Comparison of ENCODE assay signal across 8 mouse cellular contexts in the genomic region with DNA sequence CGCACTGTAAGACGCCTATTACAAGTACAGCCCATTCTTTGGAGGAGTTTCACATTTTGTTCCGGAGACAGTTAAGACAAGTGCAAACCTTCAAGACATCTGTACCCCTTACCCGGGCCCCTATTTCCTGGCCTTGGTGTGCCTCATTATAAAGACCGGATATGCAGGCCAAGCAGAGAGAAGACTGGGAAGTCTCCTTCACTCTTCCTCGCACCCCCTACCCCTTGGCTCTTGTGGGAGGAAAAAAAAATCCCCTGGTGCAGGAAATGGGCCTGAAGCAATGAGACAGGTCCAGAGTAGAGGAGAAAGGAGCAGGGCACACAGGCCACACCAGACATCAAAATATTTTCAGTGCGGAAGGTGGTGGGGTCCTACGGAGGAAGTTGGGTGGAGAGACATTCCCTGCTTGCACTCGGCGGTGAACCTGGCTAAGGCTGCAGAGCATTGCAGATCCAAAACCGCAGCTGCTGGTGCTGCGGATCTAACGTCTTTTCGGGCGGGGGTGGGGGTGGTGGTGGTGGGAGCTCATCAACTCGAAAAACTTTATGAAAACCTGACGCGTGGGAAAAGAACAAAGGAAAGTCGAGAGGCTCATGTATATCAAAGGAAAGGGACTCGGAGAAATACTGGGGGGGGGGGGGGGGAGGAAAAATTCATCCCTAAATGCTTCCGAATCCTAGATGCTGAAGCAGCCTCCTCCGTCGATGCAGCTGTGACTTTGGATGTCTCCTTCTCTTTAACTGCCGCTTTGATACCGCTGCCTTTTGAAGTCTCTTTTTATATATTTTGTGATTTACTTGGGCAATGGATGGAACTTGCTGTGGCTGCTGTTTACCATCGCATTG.
DNase-seq lines count a peak whose midpoint lies in the region; ATAC-seq and TF ChIP-seq lines count a peak whose summit lies in the region.

No protein-coding gene starts in this region.

- H3K27ac ChIP-seq in bone marrow, adult 2 months (ENCODE audit: control insufficient read depth, insufficient read depth, low read depth, low read length, poor library complexity): peak overlapping the region; percentile 67
- H3K27ac ChIP-seq in forebrain, postnatal 0 days (ENCODE audit: low read depth, low read length): 0 out of 2 replicates have a peak overlapping the region, but pooled peaks have one; percentile 35
- peak overlapping the region; percentile 44; the same call in 1 of the 2 replicates for H3K27ac ChIP-seq in intestine, embryonic 15.5 days
- peak overlapping the region; percentile 48; the same call in 1 of the 2 replicates for H3K27ac ChIP-seq in lung, embryonic 14.5 days (ENCODE audit: low read depth)
- H3K27ac ChIP-seq in olfactory bulb, adult 2 months (ENCODE audit: insufficient read depth, low read depth, low read length): no peak overlapping the region

- H3K4me3 ChIP-seq in bone marrow, adult 2 months (replicated peaks; ENCODE audit: control insufficient read depth, low read depth, low read length): peak overlapping the region; percentile 57
- peak overlapping the region; percentile 49 for H3K4me3 ChIP-seq in forebrain, postnatal 0 days (ENCODE audit: low read depth, low read length)
- peak overlapping the region; percentile 37 for H3K4me3 ChIP-seq in intestine, embryonic 15.5 days (replicated peaks)
- H3K4me3 ChIP-seq in lung, embryonic 14.5 days (ENCODE audit: low read depth, low read length): peak overlapping the region; percentile 36
- peak overlapping the region; percentile 34 for H3K4me3 ChIP-seq in olfactory bulb, adult 2 months (ENCODE audit: insufficient read depth, low read depth, low read length)

- peak overlapping the region; percentile 69 for H3K4me2 ChIP-seq in forebrain, postnatal 0 days (ENCODE audit: low read depth)
- H3K4me2 ChIP-seq in intestine, embryonic 15.5 days (replicated peaks): peak overlapping the region; percentile 75
- peak overlapping the region; percentile 60 for H3K4me2 ChIP-seq in lung, embryonic 14.5 days

- TF ChIP-seq POLR2A in bone marrow, adult 2 months (IDR thresholded peaks at IDR 0.05; ENCODE audit: borderline replicate concordance, control insufficient read depth, low read depth, low read length): no peak
- no peak for TF ChIP-seq POLR2A in olfactory bulb, adult 2 months (IDR thresholded peaks at IDR 0.05; ENCODE audit: insufficient read depth, low read depth, low read length)

- no peak for TF ChIP-seq CTCF in bone marrow, adult 2 months (IDR thresholded peaks at IDR 0.05; ENCODE audit: control insufficient read depth, insufficient read depth, low read length)
- TF ChIP-seq CTCF in forebrain, postnatal 0 days (IDR thresholded peaks at IDR 0.05; ENCODE audit: low read depth): no peak
- no peak for TF ChIP-seq CTCF in lung, embryonic 14.5 days (IDR thresholded peaks at IDR 0.05; ENCODE audit: low read depth)
- TF ChIP-seq CTCF in olfactory bulb, adult 2 months (IDR thresholded peaks at IDR 0.05; ENCODE audit: insufficient read depth, low read depth, low read length): no peak

- no peaks in the 10 kb centered on the region for H3K27me3 ChIP-seq in forebrain, postnatal 0 days (ENCODE audit: insufficient read depth, low read length)
- no peaks in the 10 kb centered on the region for H3K27me3 ChIP-seq in intestine, embryonic 15.5 days (replicated peaks)
- H3K27me3 ChIP-seq in lung, embryonic 14.5 days (ENCODE audit: insufficient read depth, low read length): no peaks in the 10 kb centered on the region

- ATAC-seq in forebrain, postnatal 0 days: peak; percentile 87
- ATAC-seq in intestine, embryonic 15.5 days: peak; percentile 58
- peak; percentile 83 for ATAC-seq in lung, embryonic 14.5 days (ENCODE audit: insufficient read depth)

- peaks cover 3% of the 10 kb centered on the region; the same call in 1 of the 2 replicates for H3K4me1 ChIP-seq in bone marrow, adult 2 months (ENCODE audit: control insufficient read depth, insufficient read depth, low read length)
- 0 out of 2 replicates have a peak, but pooled peaks cover 4% of the 10 kb centered on the region for H3K4me1 ChIP-seq in forebrain, postnatal 0 days (ENCODE audit: insufficient read depth)
- 0 out of 2 replicates have a peak, but pooled peaks cover 5% of the 10 kb centered on the region for H3K4me1 ChIP-seq in intestine, embryonic 15.5 days (replicated peaks)
- H3K4me1 ChIP-seq in lung, embryonic 14.5 days (ENCODE audit: insufficient read depth): no peaks in the 10 kb centered on the region
- peaks cover 4% of the 10 kb centered on the region; the same call in 1 of the 2 replicates for H3K4me1 ChIP-seq in olfactory bulb, adult 2 months (ENCODE audit: control insufficient read depth, insufficient read depth, low read length)

- no peaks in the 10 kb centered on the region for H3K36me3 ChIP-seq in forebrain, postnatal 0 days (ENCODE audit: insufficient read depth)
- no peaks in the 10 kb centered on the region for H3K36me3 ChIP-seq in intestine, embryonic 15.5 days
- H3K36me3 ChIP-seq in lung, embryonic 14.5 days (ENCODE audit: insufficient read depth): no peaks in the 10 kb centered on the region

- WGBS in bone marrow, adult 2 months: under 1% methylated on average over 26 of the region's 26 CpGs
- 3% methylated on average over 26 of the region's 26 CpGs for WGBS in forebrain, postnatal 0 days
- 5% methylated on average over 26 of the region's 26 CpGs for WGBS in intestine, embryonic 15.5 days
- 2% methylated on average over 26 of the region's 26 CpGs for WGBS in lung, embryonic 14.5 days
- 6% methylated on average over 26 of the region's 26 CpGs for WGBS in olfactory bulb, adult 2 months

- peak; percentile 9 to 58 for DNase-seq in adrenal gland, adult (ENCODE audit: inconsistent age in 2 of 2, low spot score in 1 of 2)
- DNase-seq in adrenal gland, postnatal 25 days: no peak
- peak; percentile 52 for DNase-seq in forebrain, postnatal 0 days
- DNase-seq in lung, embryonic 14.5 days: peak; percentile 60
- peak; percentile 50 for DNase-seq in yolk sac, embryonic 10.5 days (ENCODE audit: low spot score)

- H3K9me3 ChIP-seq in forebrain, postnatal 0 days (ENCODE audit: low read length): no peaks in the 10 kb centered on the region
- no peaks in the 10 kb centered on the region for H3K9me3 ChIP-seq in intestine, embryonic 15.5 days
- H3K9me3 ChIP-seq in lung, embryonic 14.5 days (ENCODE audit: low read depth, low read length): no peaks in the 10 kb centered on the region

- H3K9ac ChIP-seq in forebrain, postnatal 0 days: peak overlapping the region; percentile 55
- peak overlapping the region; percentile 32 for H3K9ac ChIP-seq in intestine, embryonic 15.5 days
- peak overlapping the region; percentile 42 for H3K9ac ChIP-seq in lung, embryonic 14.5 days
